Mouse (Mus musculus) lung, postnatal 0 days (tissue): ENCODE results near the gene Rcan2. TPM values are rescaled to one million over a fixed set of nuclear protein-coding genes. Genes with fewer than 3 reads are reported as not detected.

ENCODE experiments used
- ATAC-seq: fragments of 200-750 bp; cut with Nextera tagmentation; 2 replicates; pipeline ENCODE4 v1.8.0; 2017; ENCODE audit warnings: moderate library complexity
- DNase-seq: peaks from one replicate; pipeline ENCODE4 v3.0.0-alpha.2; 2016; ENCODE audit warnings: low spot score
- H3K27ac ChIP-seq: fragments of 300-500 bp; sonication (generic); 2 replicates; pipeline ENCODE4 v1.5.1; 2014; ENCODE audit warnings: antibody characterized with exemption, mild to moderate bottlenecking, low read length, mixed read lengths
- H3K27me3 ChIP-seq: fragments of 300-500 bp; sonication (generic); replicated peaks from 2 replicates; pipeline ENCODE4 v1.6.1; 2014; ENCODE audit warnings: low read length, mixed read lengths; ENCODE audit not compliant: insufficient read depth
- H3K36me3 ChIP-seq: fragments of 300-500 bp; sonication (generic); 2 replicates; pipeline ENCODE4 v1.6.1; 2014; ENCODE audit warnings: low read length, mixed read lengths; ENCODE audit not compliant: insufficient read depth
- H3K4me1 ChIP-seq: fragments of 300-500 bp; sonication (generic); 2 replicates; pipeline ENCODE4 v1.6.1; 2014; ENCODE audit warnings: antibody characterized with exemption, low read depth, low read length, mixed read lengths; ENCODE audit not compliant: insufficient read depth
- H3K4me2 ChIP-seq: fragments of 300-500 bp; sonication (generic); replicated peaks from 2 replicates; pipeline ENCODE4 v1.6.1; 2014; ENCODE audit warnings: low read depth, mild to moderate bottlenecking, low read length, moderate library complexity, mixed read lengths
- H3K4me3 ChIP-seq: fragments of 300-500 bp; sonication (generic); 2 replicates; pipeline ENCODE4 v1.5.1; 2014; ENCODE audit warnings: low read depth, low read length
- H3K9ac ChIP-seq: fragments of 300-500 bp; sonication (generic); replicated peaks from 2 replicates; pipeline ENCODE4 v1.6.1; 2014; ENCODE audit warnings: low read depth, mild to moderate bottlenecking
- H3K9me3 ChIP-seq: fragments of 300-500 bp; sonication (generic); 2 replicates; pipeline ENCODE4 v1.6.1; 2016; ENCODE audit warnings: low read length, mixed read lengths
- CTCF ChIP-seq: IDR thresholded peaks from 2 replicates; pipeline ENCODE4 v1.5.1; 2016; ENCODE audit warnings: antibody characterized with exemption, mild to moderate bottlenecking
- EP300 ChIP-seq: IDR thresholded peaks from 2 replicates; pipeline ENCODE4 v1.6.1; 2016; ENCODE audit warnings: antibody characterized with exemption, mild to moderate bottlenecking, control low read depth
- WGBS: fragments of 180-500 bp; shearing (Covaris S2); extraction: QIAGEN DNeasy Blood & Tissue Kit; methylation state at CpG from one replicate; pipeline ENCODE4 v1.1.7; 2014; 5-methylcytosine and 5-hydroxymethylcytosine counted together
- polyA plus RNA-seq: library from polyadenylated mRNA; unstranded; fragments of >200 nt; fragmentation: Nextera tagmentation; extraction: Ambion mirVana; gene quantifications from 2 replicates; pipeline ENCODE4 v1.2.1, GENCODE M21; 2015

The Rcan2 gene
- polyA plus RNA-seq, 1 experiment from 2014 or later, result 1.3 TPM

DNA sequence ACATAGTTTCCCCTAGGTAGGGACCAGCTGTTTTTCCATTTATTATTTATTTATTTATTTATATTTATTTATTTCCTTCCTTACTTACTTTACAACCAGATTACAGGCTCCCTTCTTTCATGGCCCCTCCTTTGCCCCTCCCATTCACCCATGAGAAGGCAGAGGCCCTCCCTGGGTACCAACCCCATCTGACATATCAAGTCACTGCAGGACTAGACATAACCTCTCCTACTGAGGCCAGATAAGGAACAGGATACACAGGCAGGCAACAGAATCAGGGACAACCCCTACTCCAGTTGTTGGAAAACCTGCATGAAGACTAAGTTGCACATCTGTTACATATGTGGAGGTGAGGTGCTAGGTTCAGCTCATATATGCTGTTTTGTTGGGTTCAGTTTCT, 105.6 kb downstream of the Rcan2 start:
- H3K36me3 ChIP-seq, result no peaks in the 10 kb centered on the region
- ATAC-seq, result no peak
- no peak for TF ChIP-seq CTCF
- no peak for TF ChIP-seq EP300

DNA sequence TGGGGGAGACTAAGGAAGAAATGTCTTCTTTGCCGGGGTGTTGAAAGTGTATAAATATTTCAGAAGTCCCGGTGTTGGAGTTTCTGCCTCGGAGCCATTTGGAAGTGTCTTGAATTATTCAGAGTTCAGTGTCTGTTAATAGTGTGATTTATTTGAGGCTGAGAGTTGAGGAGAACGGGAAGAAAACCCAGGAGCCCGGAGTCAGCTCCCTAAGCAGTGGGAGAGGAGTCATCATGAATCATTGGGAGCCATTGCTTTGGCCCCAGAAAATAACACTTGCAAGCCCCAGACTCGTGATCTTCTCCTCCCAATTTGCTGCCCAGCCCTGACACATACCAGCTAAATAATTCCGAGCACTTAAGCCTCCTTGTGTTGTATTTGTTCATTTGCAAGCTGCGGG, 115.0 kb downstream of the Rcan2 start:
- ATAC-seq (peak; percentile 32; the same call in 1 of the 2 replicates), DNase-seq (no peak)
- Histone ChIP-seq H3K4me1 (no peaks in the 10 kb centered on the region), H3K9ac (no peak overlapping the region), H3K36me3 (no peaks in the 10 kb centered on the region), H3K27ac (no peak overlapping the region), H3K4me3 (no peak overlapping the region), H3K4me2 (no peak overlapping the region), H3K27me3 (no peaks in the 10 kb centered on the region), H3K9me3 (no peaks in the 10 kb centered on the region)
- 59% methylated on average over 8 of the region's 8 CpGs for WGBS
- TF ChIP-seq EP300 (no peak), CTCF (no peak)

More for the DNA sequence above, 105.6 kb downstream of the Rcan2 start:
- no peak overlapping the region for H3K27ac ChIP-seq
- peaks cover 4% of the 10 kb centered on the region; the same call in 1 of the 2 replicates for H3K4me1 ChIP-seq
- H3K9ac ChIP-seq, result no peak overlapping the region
- no peak for DNase-seq
- H3K4me2 ChIP-seq, result no peak overlapping the region
- H3K9me3 ChIP-seq, result no peaks in the 10 kb centered on the region
- no peaks in the 10 kb centered on the region for H3K27me3 ChIP-seq
- no peak overlapping the region for H3K4me3 ChIP-seq

DNA sequence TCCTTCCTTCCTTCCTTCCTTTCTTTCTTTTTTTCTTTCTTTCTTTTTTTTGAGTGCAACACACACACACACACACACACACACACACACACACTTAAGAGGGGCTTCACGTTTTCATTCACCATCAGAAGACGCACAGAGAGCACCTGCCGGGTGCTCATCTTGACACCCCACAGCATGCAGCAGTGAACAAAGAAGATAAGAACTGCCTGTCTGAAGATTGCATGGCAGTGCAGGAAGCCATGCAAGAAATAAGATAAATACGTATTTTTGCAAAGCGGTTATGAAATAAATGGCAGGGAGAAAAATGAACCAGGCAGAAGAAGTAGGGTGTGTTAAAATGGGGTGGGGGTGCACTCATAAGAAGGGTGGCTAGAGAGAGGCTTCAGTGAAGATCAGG, 116.0 kb downstream of the Rcan2 start:
- Histone ChIP-seq H3K4me3 (no peak overlapping the region), H3K9ac (no peak overlapping the region), H3K4me1 (no peaks in the 10 kb centered on the region), H3K9me3 (no peaks in the 10 kb centered on the region), H3K27ac (no peak overlapping the region), H3K36me3 (no peaks in the 10 kb centered on the region), H3K27me3 (no peaks in the 10 kb centered on the region), H3K4me2 (no peak overlapping the region)
- ATAC-seq (no peak), DNase-seq (no peak)
- no peak for TF ChIP-seq CTCF
- no peak for TF ChIP-seq EP300
- 66% methylated on average over 5 of the region's 5 CpGs for WGBS

DNA sequence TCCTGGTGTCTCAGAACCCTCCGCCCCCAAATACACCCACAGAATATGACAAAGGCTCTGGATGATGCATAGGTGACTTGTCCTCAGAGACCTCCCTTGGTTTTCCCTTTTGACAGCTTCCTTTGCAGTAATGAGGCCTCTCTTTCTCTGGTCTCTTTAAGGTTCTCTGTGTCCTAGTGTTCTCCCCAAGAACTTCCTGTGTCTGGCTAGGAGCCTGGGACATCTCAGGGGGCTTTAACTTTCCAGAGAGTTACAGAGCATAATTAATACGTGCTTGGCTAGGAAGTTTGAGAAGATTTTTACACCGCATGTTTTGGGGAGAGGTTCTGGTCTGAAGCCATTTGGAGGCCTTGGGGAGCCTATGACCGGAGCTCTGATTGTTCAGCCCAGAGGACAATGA, 128.7 kb downstream of the Rcan2 start:
- no peak for DNase-seq
- WGBS, result 88% methylated on average over 4 of the region's 4 CpGs
- H3K4me2 ChIP-seq, result no peak overlapping the region
- H3K27me3 ChIP-seq, result no peaks in the 10 kb centered on the region
- H3K36me3 ChIP-seq, result no peaks in the 10 kb centered on the region
- no peak overlapping the region for H3K4me3 ChIP-seq
- H3K4me1 ChIP-seq, result no peaks in the 10 kb centered on the region
- no peak overlapping the region for H3K27ac ChIP-seq
- H3K9ac ChIP-seq, result no peak overlapping the region
- no peak for ATAC-seq
- no peaks in the 10 kb centered on the region for H3K9me3 ChIP-seq
- TF ChIP-seq EP300 (no peak), CTCF (no peak)

DNA sequence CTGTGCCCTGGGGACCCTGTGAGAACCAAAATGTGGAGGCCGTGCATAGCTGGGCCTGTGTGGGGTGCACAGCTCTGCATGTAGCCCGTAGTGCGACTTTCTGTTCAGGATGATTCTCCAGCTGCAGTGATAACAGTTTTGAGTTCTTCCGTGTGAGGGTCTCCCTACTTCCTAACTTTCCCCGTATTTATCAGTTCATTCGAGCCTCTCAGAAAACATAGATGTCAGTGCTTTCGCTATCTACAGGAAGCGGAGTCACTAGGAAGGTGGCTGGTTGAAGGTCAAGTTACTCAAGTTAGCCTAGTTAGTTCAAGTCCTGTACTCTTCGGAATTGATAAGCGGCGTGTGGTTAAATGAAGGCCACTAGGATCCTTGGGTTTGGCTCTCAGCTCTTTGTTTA, 130.6 kb downstream of the Rcan2 start:
- Histone ChIP-seq H3K9ac (no peak overlapping the region), H3K9me3 (no peaks in the 10 kb centered on the region), H3K4me2 (no peak overlapping the region), H3K4me3 (no peak overlapping the region), H3K27me3 (no peaks in the 10 kb centered on the region), H3K27ac (no peak overlapping the region), H3K36me3 (no peaks in the 10 kb centered on the region), H3K4me1 (no peaks in the 10 kb centered on the region)
- no peak for ATAC-seq
- TF ChIP-seq CTCF, result no peak
- 85% methylated on average over 11 of the region's 11 CpGs for WGBS
- DNase-seq, result no peak

DNA sequence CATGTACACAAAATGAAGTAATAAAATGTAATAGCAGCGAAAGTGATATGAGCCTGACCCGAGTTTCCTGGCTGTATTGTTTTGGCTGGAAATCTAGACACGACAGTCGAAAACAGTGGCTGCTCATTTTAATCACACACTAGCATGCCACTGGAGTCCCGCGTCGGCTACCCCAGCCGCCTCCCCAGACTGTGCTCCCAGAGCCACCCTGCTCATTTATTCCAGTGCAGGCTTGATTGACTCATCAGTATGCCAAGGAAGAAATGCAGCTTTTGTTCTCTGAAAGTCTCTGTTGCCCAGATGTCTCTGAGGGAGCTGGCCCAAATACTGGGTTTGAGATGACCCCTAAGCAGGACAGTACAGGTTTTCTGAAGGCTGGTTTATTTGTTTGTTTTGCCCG, 132.9 kb downstream of the Rcan2 start:
- ATAC-seq (no peak), DNase-seq (no peak)
- no peaks in the 10 kb centered on the region for H3K36me3 ChIP-seq
- H3K27ac ChIP-seq, result no peak overlapping the region
- 77% methylated on average over 9 of the region's 9 CpGs for WGBS
- no peaks in the 10 kb centered on the region for H3K27me3 ChIP-seq
- H3K4me1 ChIP-seq, result no peaks in the 10 kb centered on the region
- H3K9me3 ChIP-seq, result no peaks in the 10 kb centered on the region
- TF ChIP-seq CTCF, result no peak
- no peak for TF ChIP-seq EP300
- H3K9ac ChIP-seq, result no peak overlapping the region
- H3K4me2 ChIP-seq, result no peak overlapping the region
- H3K4me3 ChIP-seq, result no peak overlapping the region

DNA sequence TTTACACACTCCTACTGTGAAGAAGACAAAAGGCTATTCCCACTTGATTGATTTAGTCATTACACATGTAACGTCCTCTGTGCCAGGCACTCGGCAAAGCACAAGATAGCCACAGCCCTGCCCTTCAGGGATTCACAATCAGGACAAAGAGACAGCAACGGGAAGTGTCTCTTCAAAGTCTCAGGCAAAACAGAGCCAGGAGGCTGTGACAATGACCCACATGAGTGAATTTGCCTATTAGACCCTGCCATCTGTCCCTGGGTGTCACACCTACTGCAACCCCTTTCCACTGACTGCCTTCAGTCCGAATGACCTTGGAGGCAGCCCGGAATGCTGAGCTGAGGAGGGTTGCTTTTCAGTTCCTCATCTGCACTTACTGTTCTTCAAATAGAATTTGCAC, 151.1 kb downstream of the Rcan2 start:
- no peak for DNase-seq
- Histone ChIP-seq H3K4me3 (no peak overlapping the region), H3K27me3 (no peaks in the 10 kb centered on the region), H3K27ac (no peak overlapping the region), H3K36me3 (no peaks in the 10 kb centered on the region), H3K9ac (no peak overlapping the region; the same call in 1 of the 2 replicates), H3K9me3 (no peaks in the 10 kb centered on the region), H3K4me1 (no peaks in the 10 kb centered on the region), H3K4me2 (no peak overlapping the region)
- no peak for TF ChIP-seq EP300
- TF ChIP-seq CTCF, result no peak
- 38% methylated on average over 5 of the region's 5 CpGs for WGBS
- ATAC-seq, result no peak
